In the genomic region with DNA sequence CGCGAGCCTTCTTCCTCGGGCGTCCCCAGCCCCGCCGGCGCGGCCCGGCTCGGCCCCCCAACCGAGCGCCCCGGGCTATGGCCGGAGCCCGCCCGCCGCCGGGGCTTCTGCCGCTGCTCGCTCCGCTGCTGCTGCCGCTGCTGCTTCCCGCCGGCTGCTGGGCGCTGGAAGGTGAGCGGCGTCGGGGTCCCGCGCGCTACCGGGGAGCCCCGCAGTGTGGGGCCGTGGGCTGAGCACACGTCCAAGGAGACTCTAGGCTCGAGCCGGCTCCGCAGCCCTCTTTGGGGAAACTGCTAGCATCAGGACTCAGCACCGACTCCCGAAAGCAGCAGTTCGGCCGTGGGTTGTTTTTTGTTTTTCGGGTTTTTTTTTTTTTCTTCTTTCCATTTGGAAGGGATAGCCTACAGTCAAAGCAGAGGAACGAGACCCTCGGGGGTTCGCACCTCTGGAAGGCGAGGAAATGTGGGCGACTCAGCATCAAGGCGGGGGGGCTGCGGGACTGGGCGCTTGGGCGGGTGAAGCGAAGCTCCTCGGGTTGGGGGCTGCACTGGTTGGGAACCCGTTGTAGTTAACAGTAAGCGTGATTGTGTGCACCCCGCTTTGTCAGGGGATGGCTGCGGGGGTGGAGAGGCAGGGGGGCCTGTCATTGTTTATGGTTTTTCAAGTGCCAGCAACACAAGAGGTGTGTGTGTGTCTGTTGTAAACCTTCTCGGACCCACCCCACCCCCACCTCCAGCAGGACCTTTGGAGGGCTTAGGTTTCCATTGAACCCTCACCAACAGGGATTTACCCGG, we compare ENCODE assay signal across 8 mouse cellular contexts. TPM values are rescaled to one million over a fixed set of nuclear protein-coding genes. Genes with fewer than 3 reads are reported as not detected.
DNase-seq lines count a peak whose midpoint lies in the region; ATAC-seq lines count a peak whose summit lies in the region.

No protein-coding gene starts in this region.

- peak overlapping the region; percentile 75 for H3K27ac ChIP-seq in kidney, embryonic 15.5 days
- H3K27ac ChIP-seq in heart, embryonic 16.5 days (ENCODE audit: low read length): peak overlapping the region; percentile 82
- H3K27ac ChIP-seq in midbrain, embryonic 11.5 days (ENCODE audit: low read depth, low read length): peak overlapping the region; percentile 55; the same call in 1 of the 2 replicates

- H3K4me2 ChIP-seq in kidney, embryonic 15.5 days: peak overlapping the region; percentile 87
- H3K4me2 ChIP-seq in heart, embryonic 16.5 days (ENCODE audit: low read depth, low read length): peak overlapping the region; percentile 82
- peak overlapping the region; percentile 86 for H3K4me2 ChIP-seq in midbrain, embryonic 11.5 days

- H3K9me3 ChIP-seq in kidney, embryonic 15.5 days (replicated peaks): no peaks in the 10 kb centered on the region
- no peaks in the 10 kb centered on the region for H3K9me3 ChIP-seq in heart, embryonic 16.5 days (replicated peaks; ENCODE audit: control insufficient read depth, low read length)
- no peaks in the 10 kb centered on the region for H3K9me3 ChIP-seq in midbrain, embryonic 11.5 days (ENCODE audit: control insufficient read depth, low read length)

- no peaks in the 10 kb centered on the region for H3K36me3 ChIP-seq in kidney, embryonic 15.5 days
- H3K36me3 ChIP-seq in heart, embryonic 16.5 days (ENCODE audit: control insufficient read depth, insufficient read depth): no peaks in the 10 kb centered on the region
- no peaks in the 10 kb centered on the region for H3K36me3 ChIP-seq in midbrain, embryonic 11.5 days (ENCODE audit: control insufficient read depth, insufficient read depth, low read length)

- under 1% methylated on average over 60 of the region's 60 CpGs for WGBS in kidney, embryonic 15.5 days
- 1% methylated on average over 59 of the region's 60 CpGs for WGBS in heart, embryonic 16.5 days
- under 1% methylated on average over 60 of the region's 60 CpGs for WGBS in midbrain, embryonic 11.5 days

- DNase-seq in kidney, postnatal 4 days: no peak
- peak; percentile 60 for DNase-seq in R1 (ENCODE audit: low read depth, low spot score)
- DNase-seq in midbrain, embryonic 11.5 days (ENCODE audit: low spot score, missing footprints): peak; percentile 97
- no peak for DNase-seq in adrenal gland, postnatal 14 days
- no peak for DNase-seq in cerebellum, postnatal 4 days (ENCODE audit: low spot score in 2 of 2)

- H3K4me3 ChIP-seq in kidney, embryonic 15.5 days (replicated peaks): peak overlapping the region; percentile 88
- H3K4me3 ChIP-seq in heart, embryonic 16.5 days (ENCODE audit: low read length): peak overlapping the region; percentile 91
- H3K4me3 ChIP-seq in midbrain, embryonic 11.5 days (ENCODE audit: low read depth, low read length): peak overlapping the region; percentile 86

- H3K27me3 ChIP-seq in kidney, embryonic 15.5 days: peaks cover 49% of the 10 kb centered on the region; the same call in 1 of the 2 replicates
- H3K27me3 ChIP-seq in heart, embryonic 16.5 days (ENCODE audit: control insufficient read depth, insufficient read depth, low read length): peaks cover 2% of the 10 kb centered on the region; the same call in 1 of the 2 replicates
- H3K27me3 ChIP-seq in midbrain, embryonic 11.5 days (ENCODE audit: control insufficient read depth, insufficient read depth, low read length): no peaks in the 10 kb centered on the region

- H3K4me1 ChIP-seq in kidney, embryonic 15.5 days: peaks cover 58% of the 10 kb centered on the region
- peaks cover 23% of the 10 kb centered on the region for H3K4me1 ChIP-seq in heart, embryonic 16.5 days (ENCODE audit: control insufficient read depth, insufficient read depth, low read length)
- H3K4me1 ChIP-seq in midbrain, embryonic 11.5 days (ENCODE audit: control insufficient read depth, insufficient read depth, low read length): peaks cover 24% of the 10 kb centered on the region

- no peak for ATAC-seq in kidney, embryonic 15.5 days (replicated peaks; ENCODE audit: low FRiP score)
- ATAC-seq in heart, embryonic 16.5 days (replicated peaks; ENCODE audit: extremely low read depth, insufficient read depth, low FRiP score): no peak; the same call in 1 of the 2 replicates
- peak; percentile 5 for ATAC-seq in midbrain, embryonic 11.5 days (ENCODE audit: low FRiP score)
- no peak for ATAC-seq in CD4-positive, CD25-positive, alpha-beta regulatory T cell, adult 4 months

- peak overlapping the region; percentile 88 for H3K9ac ChIP-seq in kidney, embryonic 15.5 days
- peak overlapping the region; percentile 94 for H3K9ac ChIP-seq in heart, embryonic 16.5 days (ENCODE audit: low read length)
- H3K9ac ChIP-seq in midbrain, embryonic 11.5 days (ENCODE audit: low read length): peak overlapping the region; percentile 92

RNA-seq across cellular contexts. Expression of a gene that starts 0.7 kb away (rescaled TPM):
- polyA plus RNA-seq in kidney, embryonic 15.5 days (2015; fragmentation: Nextera tagmentation; extraction: Ambion mirVana): 17.2 and 18.7 TPM in 2 replicates
- 9.5 and 14.4 TPM in 2 replicates for polyA plus RNA-seq in heart, embryonic 16.5 days (2015; fragmentation: Nextera tagmentation; extraction: Ambion mirVana)
- 7.7 and 9.8 TPM in 2 replicates for polyA plus RNA-seq in midbrain, embryonic 11.5 days (2014; fragmentation: Nextera tagmentation; extraction: Ambion mirVana)
- polyA plus RNA-seq in CD4-positive, CD25-positive, alpha-beta regulatory T cell, adult 4 months (2017; shearing (Covaris generic)): not detected
- total RNA-seq in adrenal gland, postnatal 14 days (2021): 2.0 and 2.8 TPM in 2 replicates

RNA-seq across cellular contexts. Expression of a gene that starts 51.5 kb away (rescaled TPM):
- 0.22 TPM in 1 of 2 replicates, not detected in the other for polyA plus RNA-seq in kidney, embryonic 15.5 days (2015; fragmentation: Nextera tagmentation; extraction: Ambion mirVana)
- not detected in 2 replicates for polyA plus RNA-seq in heart, embryonic 16.5 days (2015; fragmentation: Nextera tagmentation; extraction: Ambion mirVana)
- polyA plus RNA-seq in midbrain, embryonic 11.5 days (2014; fragmentation: Nextera tagmentation; extraction: Ambion mirVana): not detected in 2 replicates
- under 1 TPM in 1 of 2 experiments, not detected in 1; 0.36 TPM for polyA plus RNA-seq in CD4-positive, CD25-positive, alpha-beta regulatory T cell, adult 4 months (2017; shearing (Covaris generic))
- total RNA-seq in adrenal gland, postnatal 14 days (2021): not detected in 2 replicates

Comparison
In these comparisons a context has a peak if more than half of its experiments do, and no peak if none do; other contexts are left out.
1. DNase-seq: peak in R1 (single experiment) and midbrain, embryonic 11.5 days (single experiment); none in kidney, postnatal 4 days (0 of 2), adrenal gland, postnatal 14 days (single experiment) and cerebellum, postnatal 4 days (0 of 2).
2. Peak in every context shown above with its lines, with median percentiles within 50 percentile points of each other: H3K27ac ChIP-seq, H3K4me2 ChIP-seq, H3K4me3 ChIP-seq and H3K9ac ChIP-seq.